Mouse (Mus musculus) midbrain, embryonic 15.5 days (tissue): ENCODE data around the gene Enpp6. TPM values are rescaled to one million over a fixed set of nuclear protein-coding genes. Genes with fewer than 3 reads are reported as not detected.

Experiments
- ATAC-seq: fragments of 200-750 bp; cut with Nextera tagmentation; replicated peaks from 2 replicates; pipeline ENCODE4 v1.8.0; 2017; ENCODE audit warnings: moderate TSS enrichment
- H3K27ac ChIP-seq: fragments of 300-500 bp; sonication (generic); 2 replicates; pipeline ENCODE4 v1.5.1; 2015; ENCODE audit warnings: mild to moderate bottlenecking, inconsistent platforms
- H3K27me3 ChIP-seq: fragments of 300-500 bp; sonication (generic); replicated peaks from 2 replicates; pipeline ENCODE4 v1.6.1; 2015; ENCODE audit warnings: inconsistent platforms
- H3K36me3 ChIP-seq: fragments of 300-500 bp; sonication (generic); replicated peaks from 2 replicates; pipeline ENCODE4 v1.6.1; 2015; ENCODE audit warnings: inconsistent platforms
- H3K4me1 ChIP-seq: fragments of 300-500 bp; sonication (generic); 2 replicates; pipeline ENCODE4 v1.6.1; 2015; ENCODE audit warnings: inconsistent platforms
- H3K4me2 ChIP-seq: fragments of 300-500 bp; sonication (generic); 2 replicates; pipeline ENCODE4 v1.6.1; 2015; ENCODE audit warnings: inconsistent platforms, mild to moderate bottlenecking, moderate library complexity
- H3K4me3 ChIP-seq: fragments of 300-500 bp; sonication (generic); 2 replicates; pipeline ENCODE4 v1.5.1; 2015; ENCODE audit warnings: mild to moderate bottlenecking, inconsistent platforms
- H3K9ac ChIP-seq: fragments of 300-500 bp; sonication (generic); 2 replicates; pipeline ENCODE4 v1.6.1; 2015; ENCODE audit warnings: mild to moderate bottlenecking, inconsistent platforms
- H3K9me3 ChIP-seq: fragments of 300-500 bp; sonication (generic); 2 replicates; pipeline ENCODE4 v1.6.1; 2016; ENCODE audit warnings: inconsistent platforms
- WGBS: fragments of 180-500 bp; shearing (Covaris S2); methylation state at CpG from one replicate; pipeline ENCODE4 v1.1.7; 2015; ENCODE audit warnings: mixed read lengths; 5-methylcytosine and 5-hydroxymethylcytosine counted together
- polyA plus RNA-seq: library from polyadenylated mRNA; unstranded; fragments of >200 nt; fragmentation: Nextera tagmentation; extraction: Ambion mirVana; gene quantifications from 2 replicates; pipeline ENCODE4 v1.2.1, GENCODE M21; 2015

Gene Enpp6
- polyA plus RNA-seq, 1 experiment from 2014 or later = not detected

GRCm38 (mm10) chr8:47047146-47047545 lies 60.5 kb downstream of the Enpp6 start:
- 90% methylated on average over 2 of the region's 2 CpGs for WGBS
- no peak overlapping the region for H3K27ac ChIP-seq
- no peaks in the 10 kb centered on the region for H3K36me3 ChIP-seq
- H3K4me2 ChIP-seq = no peak overlapping the region
- no peak for ATAC-seq
- no peak overlapping the region for H3K4me3 ChIP-seq
- H3K4me1 ChIP-seq = no peaks in the 10 kb centered on the region
- no peaks in the 10 kb centered on the region for H3K9me3 ChIP-seq
- no peak overlapping the region for H3K9ac ChIP-seq
- H3K27me3 ChIP-seq = no peaks in the 10 kb centered on the region

- no peaks in the 10 kb centered on the region for H3K36me3 ChIP-seq
- H3K27ac ChIP-seq = no peak overlapping the region
- H3K4me2 ChIP-seq = no peak overlapping the region
- H3K4me3 ChIP-seq = no peak overlapping the region
- H3K4me1 ChIP-seq = no peaks in the 10 kb centered on the region
- H3K9me3 ChIP-seq = no peaks in the 10 kb centered on the region
- no peak for ATAC-seq
- WGBS = 91% methylated on average over 10 of the region's 10 CpGs
- H3K9ac ChIP-seq = no peak overlapping the region
- H3K27me3 ChIP-seq = no peaks in the 10 kb centered on the region
Measured at GRCm38 (mm10) chr8:47048584-47048983, 61.9 kb downstream of the Enpp6 start.

GRCm38 (mm10) chr8:47052643-47053042 lies 66.0 kb downstream of the Enpp6 start:
- WGBS = 66% methylated on average over 3 of the region's 3 CpGs
- no peaks in the 10 kb centered on the region for H3K27me3 ChIP-seq
- H3K4me1 ChIP-seq = no peaks in the 10 kb centered on the region
- H3K4me2 ChIP-seq = no peak overlapping the region
- H3K4me3 ChIP-seq = no peak overlapping the region
- no peak for ATAC-seq
- H3K36me3 ChIP-seq = no peaks in the 10 kb centered on the region
- H3K27ac ChIP-seq = no peak overlapping the region
- no peaks in the 10 kb centered on the region for H3K9me3 ChIP-seq
- no peak overlapping the region for H3K9ac ChIP-seq

GRCm38 (mm10) chr8:47056086-47056485 lies 69.4 kb downstream of the Enpp6 start:
- Histone ChIP-seq H3K4me3 (no peak overlapping the region), H3K4me1 (no peaks in the 10 kb centered on the region), H3K36me3 (no peaks in the 10 kb centered on the region), H3K9ac (no peak overlapping the region), H3K27me3 (no peaks in the 10 kb centered on the region), H3K4me2 (no peak overlapping the region), H3K9me3 (no peaks in the 10 kb centered on the region), H3K27ac (no peak overlapping the region)
- no peak for ATAC-seq
- 90% methylated on average over 1 of the region's 1 CpGs for WGBS

GRCm38 (mm10) chr8:47058526-47058925 lies 71.8 kb downstream of the Enpp6 start:
- Histone ChIP-seq H3K9me3 (no peaks in the 10 kb centered on the region), H3K27me3 (no peaks in the 10 kb centered on the region), H3K4me3 (no peak overlapping the region), H3K4me2 (no peak overlapping the region), H3K4me1 (no peaks in the 10 kb centered on the region), H3K27ac (no peak overlapping the region), H3K9ac (no peak overlapping the region), H3K36me3 (no peaks in the 10 kb centered on the region)
- ATAC-seq = no peak
- 43% methylated on average over 4 of the region's 4 CpGs for WGBS

- ATAC-seq = no peak
- no peak overlapping the region for H3K4me3 ChIP-seq
- 63% methylated on average over 2 of the region's 2 CpGs for WGBS
Measured at GRCm38 (mm10) chr8:47058971-47059370, 72.3 kb downstream of the Enpp6 start.

GRCm38 (mm10) chr8:47061105-47061720 lies 74.5 kb downstream of the Enpp6 start:
- ATAC-seq = no peak
- H3K27ac ChIP-seq = no peak overlapping the region
- WGBS = 80% methylated on average over 7 of the region's 7 CpGs
- no peaks in the 10 kb centered on the region for H3K9me3 ChIP-seq
- no peaks in the 10 kb centered on the region for H3K36me3 ChIP-seq
- no peak overlapping the region for H3K4me2 ChIP-seq
- no peaks in the 10 kb centered on the region for H3K27me3 ChIP-seq
- no peaks in the 10 kb centered on the region for H3K4me1 ChIP-seq
- no peak overlapping the region for H3K9ac ChIP-seq
- no peak overlapping the region for H3K4me3 ChIP-seq

More at GRCm38 (mm10) chr8:47058971-47059370, 72.3 kb downstream of the Enpp6 start:
- no peak overlapping the region for H3K9ac ChIP-seq
- no peaks in the 10 kb centered on the region for H3K36me3 ChIP-seq
- H3K4me2 ChIP-seq = no peak overlapping the region
- H3K9me3 ChIP-seq = no peaks in the 10 kb centered on the region
- no peaks in the 10 kb centered on the region for H3K4me1 ChIP-seq
- no peaks in the 10 kb centered on the region for H3K27me3 ChIP-seq
- H3K27ac ChIP-seq = no peak overlapping the region

GRCm38 (mm10) chr8:47067121-47067520 lies 80.4 kb downstream of the Enpp6 start:
- no peaks in the 10 kb centered on the region for H3K36me3 ChIP-seq
- H3K27ac ChIP-seq = no peak overlapping the region
- no peaks in the 10 kb centered on the region for H3K27me3 ChIP-seq
- H3K9me3 ChIP-seq = no peaks in the 10 kb centered on the region
- 95% methylated on average over 9 of the region's 9 CpGs for WGBS
- ATAC-seq = no peak
- no peak overlapping the region for H3K4me2 ChIP-seq
- H3K9ac ChIP-seq = no peak overlapping the region
- no peak overlapping the region for H3K4me3 ChIP-seq
- H3K4me1 ChIP-seq = no peaks in the 10 kb centered on the region

- Histone ChIP-seq H3K9ac (no peak overlapping the region), H3K9me3 (no peaks in the 10 kb centered on the region), H3K4me2 (no peak overlapping the region), H3K4me1 (no peaks in the 10 kb centered on the region), H3K27me3 (no peaks in the 10 kb centered on the region), H3K4me3 (no peak overlapping the region), H3K27ac (no peak overlapping the region), H3K36me3 (no peaks in the 10 kb centered on the region)
- WGBS = 82% methylated on average over 3 of the region's 3 CpGs
- no peak for ATAC-seq
Measured at GRCm38 (mm10) chr8:47069634-47070033, 82.9 kb downstream of the Enpp6 start.

- Histone ChIP-seq H3K4me2 (no peak overlapping the region), H3K36me3 (no peaks in the 10 kb centered on the region), H3K4me3 (no peak overlapping the region), H3K27me3 (no peaks in the 10 kb centered on the region), H3K4me1 (no peaks in the 10 kb centered on the region), H3K27ac (no peak overlapping the region), H3K9ac (no peak overlapping the region), H3K9me3 (no peaks in the 10 kb centered on the region)
- ATAC-seq = no peak
- WGBS = 90% methylated on average over 5 of the region's 5 CpGs
Measured at GRCm38 (mm10) chr8:47072001-47072400, 85.3 kb downstream of the Enpp6 start.

GRCm38 (mm10) chr8:47075941-47076555 lies 89.4 kb downstream of the Enpp6 start:
- no peak overlapping the region for H3K9ac ChIP-seq
- no peaks in the 10 kb centered on the region for H3K27me3 ChIP-seq
- H3K9me3 ChIP-seq = no peaks in the 10 kb centered on the region
- H3K27ac ChIP-seq = no peak overlapping the region
- no peak overlapping the region for H3K4me3 ChIP-seq
- no peak for ATAC-seq
- H3K4me2 ChIP-seq = no peak overlapping the region
- no peaks in the 10 kb centered on the region for H3K4me1 ChIP-seq
- H3K36me3 ChIP-seq = no peaks in the 10 kb centered on the region
- 86% methylated on average over 6 of the region's 6 CpGs for WGBS

- Histone ChIP-seq H3K36me3 (no peaks in the 10 kb centered on the region), H3K4me2 (no peak overlapping the region), H3K9me3 (no peaks in the 10 kb centered on the region), H3K9ac (no peak overlapping the region), H3K4me1 (no peaks in the 10 kb centered on the region), H3K27ac (no peak overlapping the region), H3K27me3 (no peaks in the 10 kb centered on the region), H3K4me3 (no peak overlapping the region)
- ATAC-seq = no peak
- WGBS = 91% methylated on average over 4 of the region's 4 CpGs
Measured at GRCm38 (mm10) chr8:47080037-47080436, 93.3 kb downstream of the Enpp6 start.
